Mouse (Mus musculus): ENCODE results near the gene Cish.

- TF ChIP-seq CTCF (IDR thresholded peaks at IDR 0.05; ENCODE audit: control insufficient read depth, insufficient read depth, insufficient read length), result no peak
- no peak for TF ChIP-seq USF1 (IDR thresholded peaks at IDR 0.05; ENCODE audit: low read depth)
These were observed 15.4 kb upstream of the Cish start for GRCm38 (mm10) chr9:107280322-107281027.
